Mouse (Mus musculus): ENCODE results near the gene Megf9.

Megf9 gene

DNA sequence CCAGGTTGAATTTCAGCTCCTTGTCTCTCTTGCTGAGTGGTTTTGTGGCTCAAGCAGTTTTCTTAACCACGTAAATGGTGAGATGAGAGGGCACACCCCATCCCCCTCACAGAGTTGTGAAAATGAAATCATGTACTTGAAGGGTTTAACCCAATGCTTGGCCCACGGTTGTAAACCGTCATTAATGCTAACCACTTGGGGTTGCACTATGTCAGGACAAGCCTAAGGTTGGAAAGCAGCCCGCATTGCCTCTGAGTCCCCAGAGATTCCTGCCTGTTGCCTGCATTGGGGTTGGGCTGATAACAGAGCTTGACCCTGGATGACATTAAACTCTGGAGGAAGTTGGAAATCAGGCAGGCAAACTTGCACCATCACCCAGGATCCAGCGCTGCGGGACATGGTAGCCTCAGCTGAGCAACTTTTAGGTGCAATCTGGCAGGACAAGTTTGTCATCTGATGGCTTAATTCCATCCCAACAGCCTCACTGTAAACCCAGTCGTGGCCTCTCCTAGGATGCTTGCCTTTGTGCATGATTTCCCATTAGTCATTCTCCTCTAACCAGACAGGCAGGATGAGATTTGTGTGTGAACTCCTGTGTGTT lies 1.0 kb upstream of the Megf9 start:
- Histone ChIP-seq H3K36me3 (ENCODE audit: control insufficient read depth, insufficient read depth, low read length, poor library complexity, severe bottlenecking) (no peaks in the 10 kb centered on the region), H3K27me3 (ENCODE audit: control insufficient read depth, insufficient read depth, low read length, poor library complexity, severe bottlenecking) (no peaks in the 10 kb centered on the region)
- peak; percentile 23 for DNase-seq (ENCODE audit: low read depth, low spot score)

DNA sequence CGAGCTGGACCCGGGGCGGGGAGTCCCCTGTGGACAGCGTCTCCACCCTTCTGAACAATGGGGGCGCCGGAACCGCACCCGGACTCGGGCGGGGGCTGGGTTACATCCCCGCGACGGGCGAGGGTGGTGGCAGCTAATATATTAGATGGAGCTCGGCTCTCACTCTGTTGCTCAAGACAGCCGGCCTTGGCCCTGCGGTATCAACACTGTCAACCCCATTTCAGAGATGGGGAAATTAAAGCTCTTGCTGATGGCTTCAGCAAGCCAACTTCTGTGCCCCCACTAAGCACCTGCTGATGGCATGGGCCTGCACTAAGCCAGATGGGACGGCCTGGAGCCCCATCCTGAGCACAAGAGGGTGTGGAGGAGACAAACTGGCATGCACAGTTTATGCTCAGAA lies 494 bp upstream of the Megf9 start:
- no peaks in the 10 kb centered on the region for H3K36me3 ChIP-seq (ENCODE audit: control insufficient read depth, insufficient read depth, low read length, poor library complexity, severe bottlenecking)
- H3K27me3 ChIP-seq (ENCODE audit: control insufficient read depth, insufficient read depth, low read length, poor library complexity, severe bottlenecking), result no peaks in the 10 kb centered on the region
- DNase-seq (ENCODE audit: low read depth, low spot score), result no peak

- H3K27me3 ChIP-seq (ENCODE audit: control insufficient read depth, insufficient read depth, low read length, poor library complexity, severe bottlenecking), result no peaks in the 10 kb centered on the region
- peak; percentile 24 for DNase-seq (ENCODE audit: low read depth, low spot score)
- H3K36me3 ChIP-seq (ENCODE audit: control insufficient read depth, insufficient read depth, low read length, poor library complexity, severe bottlenecking), result no peaks in the 10 kb centered on the region
Measured at GRCm38 (mm10) chr4:70534078-70534890, 511 bp downstream of the Megf9 start.

GRCm38 (mm10) chr4:70533056-70533805 lies 1.6 kb downstream of the Megf9 start:
- Histone ChIP-seq H3K36me3 (ENCODE audit: control insufficient read depth, insufficient read depth, low read length, poor library complexity, severe bottlenecking) (no peaks in the 10 kb centered on the region), H3K27me3 (ENCODE audit: control insufficient read depth, insufficient read depth, low read length, poor library complexity, severe bottlenecking) (no peaks in the 10 kb centered on the region)
- DNase-seq (ENCODE audit: low read depth, low spot score), result peak; percentile 4

- Histone ChIP-seq H3K27me3 (ENCODE audit: control insufficient read depth, insufficient read depth, low read length, poor library complexity, severe bottlenecking) (no peaks in the 10 kb centered on the region), H3K36me3 (ENCODE audit: control insufficient read depth, insufficient read depth, low read length, poor library complexity, severe bottlenecking) (no peaks in the 10 kb centered on the region)
- DNase-seq (ENCODE audit: low read depth, low spot score), result no peak
Measured at GRCm38 (mm10) chr4:70531021-70531420, 3.8 kb downstream of the Megf9 start.

- no peak for DNase-seq (ENCODE audit: low read depth, low spot score)
- H3K36me3 ChIP-seq (ENCODE audit: control insufficient read depth, insufficient read depth, low read length, poor library complexity, severe bottlenecking), result no peaks in the 10 kb centered on the region
- H3K27me3 ChIP-seq (ENCODE audit: control insufficient read depth, insufficient read depth, low read length, poor library complexity, severe bottlenecking), result no peaks in the 10 kb centered on the region
Measured at GRCm38 (mm10) chr4:70528622-70529021, 6.2 kb downstream of the Megf9 start.

- no peaks in the 10 kb centered on the region for H3K27me3 ChIP-seq (ENCODE audit: control insufficient read depth, insufficient read depth, low read length, poor library complexity, severe bottlenecking)
- no peaks in the 10 kb centered on the region for H3K36me3 ChIP-seq (ENCODE audit: control insufficient read depth, insufficient read depth, low read length, poor library complexity, severe bottlenecking)
- DNase-seq (ENCODE audit: low read depth, low spot score), result no peak
Measured at GRCm38 (mm10) chr4:70523346-70523745, 11.4 kb downstream of the Megf9 start.

DNA sequence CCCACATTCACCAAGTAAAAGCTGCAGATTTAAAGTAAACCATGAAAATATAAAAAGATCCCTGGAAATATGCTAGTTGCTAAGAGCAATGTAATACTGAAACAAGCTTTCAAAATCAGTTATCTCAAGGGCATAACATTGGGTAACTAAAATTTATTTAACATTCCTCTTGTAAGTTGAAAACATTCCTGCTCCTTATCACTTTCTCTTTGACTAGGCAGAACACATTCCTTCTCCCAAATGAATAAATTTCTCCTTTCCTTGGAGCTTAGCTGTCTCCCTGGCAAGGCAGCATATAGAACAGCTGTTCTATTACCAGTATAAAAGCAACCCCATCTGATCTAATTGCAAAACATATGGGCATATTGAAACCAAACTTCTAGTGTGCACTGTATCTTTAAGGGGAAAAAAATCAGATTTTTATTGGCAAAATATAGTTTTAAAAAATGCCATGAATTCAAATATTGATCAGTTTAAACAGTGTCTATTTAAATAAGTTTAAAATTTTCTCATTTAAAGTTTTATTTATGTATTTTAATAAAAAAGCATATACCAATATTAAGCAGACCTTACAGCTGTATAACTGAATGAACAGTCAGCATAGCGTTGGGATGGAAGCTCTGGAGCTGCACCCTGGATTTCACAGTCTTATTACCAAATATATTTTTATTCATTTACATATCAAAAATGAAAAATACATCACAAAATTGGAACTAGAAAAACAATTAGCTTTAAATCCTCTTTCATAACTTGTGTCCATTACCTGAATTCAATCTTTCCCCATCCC lies 13.1 kb downstream of the Megf9 start:
- DNase-seq (ENCODE audit: low read depth, low spot score), result no peak
- H3K36me3 ChIP-seq (ENCODE audit: control insufficient read depth, insufficient read depth, low read length, poor library complexity, severe bottlenecking), result no peaks in the 10 kb centered on the region
- no peaks in the 10 kb centered on the region for H3K27me3 ChIP-seq (ENCODE audit: control insufficient read depth, insufficient read depth, low read length, poor library complexity, severe bottlenecking)

GRCm38 (mm10) chr4:70517646-70518045 lies 17.1 kb downstream of the Megf9 start:
- DNase-seq (ENCODE audit: low read depth, low spot score), result no peak
- no peaks in the 10 kb centered on the region for H3K27me3 ChIP-seq (ENCODE audit: control insufficient read depth, insufficient read depth, low read length, poor library complexity, severe bottlenecking)
- H3K36me3 ChIP-seq (ENCODE audit: control insufficient read depth, insufficient read depth, low read length, poor library complexity, severe bottlenecking), result no peaks in the 10 kb centered on the region

GRCm38 (mm10) chr4:70516289-70516688 lies 18.5 kb downstream of the Megf9 start:
- no peak for DNase-seq (ENCODE audit: low read depth, low spot score)
- no peaks in the 10 kb centered on the region for H3K27me3 ChIP-seq (ENCODE audit: control insufficient read depth, insufficient read depth, low read length, poor library complexity, severe bottlenecking)

DNA sequence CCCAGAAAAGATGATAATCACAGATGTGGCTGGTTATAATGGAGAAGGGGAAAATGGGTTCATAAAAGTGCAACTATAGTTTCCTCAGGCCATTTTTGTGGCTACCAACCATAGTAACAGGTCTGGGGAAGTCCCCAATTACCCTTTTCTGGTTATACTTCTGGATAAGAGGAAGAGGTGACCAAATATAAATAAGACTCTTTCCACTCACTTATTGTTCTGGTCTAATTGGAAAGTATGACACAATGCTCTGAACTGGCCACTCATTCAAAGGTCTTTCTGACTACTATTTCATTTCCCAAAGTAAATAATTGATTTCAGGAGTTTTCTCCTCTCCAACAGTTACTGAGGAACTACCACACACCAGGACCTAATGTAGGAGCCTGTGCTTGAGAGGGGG lies 19.3 kb downstream of the Megf9 start:
- Histone ChIP-seq H3K36me3 (ENCODE audit: control insufficient read depth, insufficient read depth, low read length, poor library complexity, severe bottlenecking) (no peaks in the 10 kb centered on the region), H3K27me3 (ENCODE audit: control insufficient read depth, insufficient read depth, low read length, poor library complexity, severe bottlenecking) (no peaks in the 10 kb centered on the region)
- DNase-seq (ENCODE audit: low read depth, low spot score), result peak; percentile 50

More at GRCm38 (mm10) chr4:70516289-70516688, 18.5 kb downstream of the Megf9 start:
- H3K36me3 ChIP-seq (ENCODE audit: control insufficient read depth, insufficient read depth, low read length, poor library complexity, severe bottlenecking), result no peaks in the 10 kb centered on the region

- H3K27me3 ChIP-seq (ENCODE audit: control insufficient read depth, insufficient read depth, low read length, poor library complexity, severe bottlenecking), result no peaks in the 10 kb centered on the region
- DNase-seq (ENCODE audit: low read depth, low spot score), result no peak
- no peaks in the 10 kb centered on the region for H3K36me3 ChIP-seq (ENCODE audit: control insufficient read depth, insufficient read depth, low read length, poor library complexity, severe bottlenecking)
Measured at GRCm38 (mm10) chr4:70509987-70510386, 24.8 kb downstream of the Megf9 start.

- no peaks in the 10 kb centered on the region for H3K27me3 ChIP-seq (ENCODE audit: control insufficient read depth, insufficient read depth, low read length, poor library complexity, severe bottlenecking)
- no peaks in the 10 kb centered on the region for H3K36me3 ChIP-seq (ENCODE audit: control insufficient read depth, insufficient read depth, low read length, poor library complexity, severe bottlenecking)
- DNase-seq (ENCODE audit: low read depth, low spot score), result no peak
Measured at GRCm38 (mm10) chr4:70509565-70509964, 25.2 kb downstream of the Megf9 start.

DNA sequence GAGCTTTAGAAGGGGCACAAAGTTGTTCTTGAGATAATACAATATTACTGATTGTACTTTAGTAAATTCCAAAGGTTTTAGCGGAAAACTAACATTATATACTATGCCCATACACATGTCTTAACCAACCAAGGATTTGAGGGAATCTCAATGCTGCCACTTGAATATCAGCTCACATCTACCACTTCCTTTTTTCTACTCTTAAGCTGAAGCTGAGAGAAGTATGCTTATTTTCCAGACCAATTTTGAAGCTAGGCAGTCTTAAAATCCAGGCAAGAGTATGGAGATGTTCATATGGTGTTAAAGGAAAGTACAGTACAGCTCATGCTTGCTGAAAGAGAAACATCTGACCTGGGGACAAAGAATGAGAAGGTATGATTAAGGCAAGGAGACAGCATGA lies 26.6 kb downstream of the Megf9 start:
- Histone ChIP-seq H3K36me3 (ENCODE audit: control insufficient read depth, insufficient read depth, low read length, poor library complexity, severe bottlenecking) (no peaks in the 10 kb centered on the region), H3K27me3 (ENCODE audit: control insufficient read depth, insufficient read depth, low read length, poor library complexity, severe bottlenecking) (no peaks in the 10 kb centered on the region)
- no peak for DNase-seq (ENCODE audit: low read depth, low spot score)
